Mouse (Mus musculus) fat pad, adult 2 months (tissue): ENCODE data around the gene Kdm4a.

Source experiments
- DNase-seq: peaks from one replicate; pipeline ENCODE4 v3.0.0-alpha.2; 2011; ENCODE audit warnings: low read depth, low spot score; ENCODE audit errors: extremely low read depth

Kdm4a gene

GRCm38 (mm10) chr4:118156559-118156958 is 23.3 kb downstream of the Kdm4a start:
- no peak for DNase-seq

GRCm38 (mm10) chr4:118154889-118155288 is 25.0 kb downstream of the Kdm4a start:
- DNase-seq = no peak

GRCm38 (mm10) chr4:118152020-118152785 is 27.6 kb downstream of the Kdm4a start:
- DNase-seq = no peak

GRCm38 (mm10) chr4:118150804-118151203 is 29.0 kb downstream of the Kdm4a start:
- no peak for DNase-seq

- no peak for DNase-seq
Observed at GRCm38 (mm10) chr4:118149956-118150680, 29.7 kb downstream of the Kdm4a start.

- no peak for DNase-seq
Observed at GRCm38 (mm10) chr4:118149055-118149576, 30.7 kb downstream of the Kdm4a start.

- DNase-seq = no peak
Observed at GRCm38 (mm10) chr4:118148317-118148687, 31.5 kb downstream of the Kdm4a start.

GRCm38 (mm10) chr4:118147547-118148316 is 32.1 kb downstream of the Kdm4a start:
- DNase-seq = no peak

GRCm38 (mm10) chr4:118147090-118147489 is 32.8 kb downstream of the Kdm4a start:
- no peak for DNase-seq

- no peak for DNase-seq
Observed at GRCm38 (mm10) chr4:118144324-118144723, 35.5 kb downstream of the Kdm4a start.

GRCm38 (mm10) chr4:118143679-118144078 is 36.2 kb downstream of the Kdm4a start:
- DNase-seq = no peak

- no peak for DNase-seq
Observed at GRCm38 (mm10) chr4:118141511-118141910, 38.3 kb downstream of the Kdm4a start.

GRCm38 (mm10) chr4:118138891-118139290 is 41.0 kb downstream of the Kdm4a start:
- DNase-seq = peak; percentile 70

- DNase-seq = no peak
Observed at GRCm38 (mm10) chr4:118137857-118138256, 42.0 kb downstream of the Kdm4a start.

- DNase-seq = no peak
Observed at GRCm38 (mm10) chr4:118137311-118137710, 42.5 kb downstream of the Kdm4a start.

GRCm38 (mm10) chr4:118135414-118135813 is 44.4 kb downstream of the Kdm4a start:
- no peak for DNase-seq

GRCm38 (mm10) chr4:118134485-118135365 is 45.1 kb downstream of the Kdm4a start, which contains the start of gene St3gal3:
Gene St3gal3, minus strand, starts transcription at chr4:118134914.
- DNase-seq = no peak

GRCm38 (mm10) chr4:118131329-118131728 is 48.5 kb downstream of the Kdm4a start:
- DNase-seq = no peak

- DNase-seq = peak; percentile 95
Observed at GRCm38 (mm10) chr4:118123030-118123704, 56.7 kb downstream of the Kdm4a start.

- no peak for DNase-seq
Observed at GRCm38 (mm10) chr4:118122078-118122477, 57.8 kb downstream of the Kdm4a start.
